Mouse (Mus musculus) heart, adult 10 weeks (tissue): ENCODE results near the gene Ppie. TPM values are rescaled to one million over a fixed set of nuclear protein-coding genes. Genes with fewer than 3 reads are reported as not detected.

Experiments
- polyA plus RNA-seq: library from polyadenylated mRNA; stranded (reverse); fragments of 350-450 nt; fragmentation: Illumina TruSeq; extraction: RNeasy Lipid Tissue Mini Kit (QIAGEN cat#74804); gene quantifications from one replicate; pipeline ENCODE4 v1.2.3, GENCODE M21; 2014; ENCODE audit warnings: low read depth, low replicate concordance

Ppie gene
- polyA plus RNA-seq = 27.3 TPM

DNA sequence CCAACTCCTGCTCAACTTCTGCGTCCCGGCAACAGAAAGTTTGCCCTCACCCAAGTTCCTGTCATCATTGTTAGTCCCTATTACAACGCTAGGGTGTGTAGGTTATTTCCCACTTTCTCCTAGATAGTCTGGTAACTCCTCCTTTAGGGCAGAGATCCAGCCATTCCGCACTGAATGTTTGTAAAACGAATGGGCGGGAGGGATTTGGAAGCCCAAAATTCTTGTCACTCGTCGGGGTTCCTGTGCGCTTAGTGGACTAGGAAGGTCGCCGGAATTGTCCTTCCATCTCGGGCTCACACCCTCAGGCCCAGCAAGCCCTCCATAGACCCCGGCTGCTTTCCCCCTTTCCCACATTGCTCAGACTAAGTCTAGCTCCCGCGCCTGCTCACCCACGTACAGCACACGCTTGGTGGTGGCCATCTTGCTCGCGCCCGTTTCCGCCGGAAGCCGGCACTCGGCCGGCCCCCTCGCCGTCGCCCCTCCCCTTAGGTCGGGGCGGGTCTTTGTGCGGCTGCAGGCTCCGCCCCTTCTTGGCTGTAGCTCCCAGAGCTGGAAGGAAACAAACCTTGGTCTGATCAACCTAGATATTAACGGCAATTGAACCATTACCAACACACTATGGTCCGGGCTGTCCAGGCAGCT lies at the start of gene Ppie:
TSS of gene Ppie (minus strand) at position 439 of the 642 bp plus-strand sequence.

DNA sequence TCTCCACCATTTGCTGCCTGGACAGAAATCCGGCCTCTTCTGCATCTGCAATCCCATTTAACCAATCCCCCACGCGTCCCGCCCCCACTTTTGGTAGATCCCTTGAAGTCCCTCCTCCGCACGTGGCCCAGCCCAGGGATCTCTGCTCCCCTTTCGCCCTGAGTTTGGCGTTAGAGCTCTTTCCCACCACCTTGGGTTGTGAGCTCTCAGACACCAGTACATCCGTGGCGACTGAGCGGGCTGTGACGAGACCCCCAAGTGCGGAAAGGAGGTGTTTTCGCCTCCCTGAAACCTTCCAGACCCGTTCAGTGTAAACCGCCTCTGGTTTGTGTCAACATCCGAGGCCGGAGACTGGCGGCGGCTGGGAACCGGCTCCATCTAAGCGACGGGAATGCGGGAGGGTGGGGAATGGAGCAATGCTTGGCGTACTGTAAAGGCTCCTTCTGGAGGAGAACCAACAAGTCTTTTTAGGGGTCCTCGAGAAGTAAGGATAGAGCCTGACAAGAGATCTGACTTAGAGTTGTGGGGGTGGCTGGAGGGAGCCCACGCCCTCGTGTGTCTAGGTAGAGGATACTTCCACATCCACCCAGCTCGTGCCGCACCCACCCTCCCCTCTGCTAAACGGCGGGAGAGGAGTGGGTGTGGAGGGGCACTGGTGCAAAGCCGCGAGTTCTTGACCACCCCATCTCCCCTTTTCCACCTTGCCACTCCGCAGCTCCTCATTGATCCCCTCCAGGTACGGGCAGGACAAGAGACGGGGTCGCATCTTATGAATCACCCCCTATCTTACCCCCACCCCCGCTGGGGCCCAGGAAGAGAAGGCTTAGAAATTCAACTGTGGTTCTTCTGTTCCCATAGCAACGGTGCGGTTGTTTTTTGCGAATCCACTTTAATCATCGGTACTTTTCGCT lies 42.8 kb upstream of the Ppie start, which contains the start of gene Hpcal4:
TSS of gene Hpcal4 (plus strand) at position 900 of the 911 bp plus-strand sequence.

DNA sequence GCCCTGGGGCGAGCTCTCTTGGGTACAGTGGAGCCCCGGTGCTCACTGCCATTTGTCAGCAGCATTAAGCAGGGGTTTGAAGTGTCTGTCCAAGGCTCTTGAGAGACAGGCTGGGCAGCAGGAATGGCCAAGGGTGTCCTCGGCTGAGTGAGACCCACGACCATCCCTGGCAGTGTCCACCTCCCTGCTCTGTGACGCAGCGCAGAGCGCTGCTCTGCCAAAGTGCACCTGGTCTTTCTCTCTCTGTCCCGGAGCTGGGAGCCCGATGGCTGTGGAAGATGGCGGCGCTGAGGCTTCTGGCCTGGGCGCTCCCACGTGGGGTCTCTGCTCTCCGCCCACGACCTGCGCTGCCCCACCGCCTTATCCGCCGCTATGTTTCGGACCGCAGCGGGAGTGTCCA lies 23.7 kb downstream of the Ppie start, which contains the start of gene Oxct2b:
TSS of gene Oxct2b (plus strand) at position 256 of the 400 bp plus-strand sequence.

DNA sequence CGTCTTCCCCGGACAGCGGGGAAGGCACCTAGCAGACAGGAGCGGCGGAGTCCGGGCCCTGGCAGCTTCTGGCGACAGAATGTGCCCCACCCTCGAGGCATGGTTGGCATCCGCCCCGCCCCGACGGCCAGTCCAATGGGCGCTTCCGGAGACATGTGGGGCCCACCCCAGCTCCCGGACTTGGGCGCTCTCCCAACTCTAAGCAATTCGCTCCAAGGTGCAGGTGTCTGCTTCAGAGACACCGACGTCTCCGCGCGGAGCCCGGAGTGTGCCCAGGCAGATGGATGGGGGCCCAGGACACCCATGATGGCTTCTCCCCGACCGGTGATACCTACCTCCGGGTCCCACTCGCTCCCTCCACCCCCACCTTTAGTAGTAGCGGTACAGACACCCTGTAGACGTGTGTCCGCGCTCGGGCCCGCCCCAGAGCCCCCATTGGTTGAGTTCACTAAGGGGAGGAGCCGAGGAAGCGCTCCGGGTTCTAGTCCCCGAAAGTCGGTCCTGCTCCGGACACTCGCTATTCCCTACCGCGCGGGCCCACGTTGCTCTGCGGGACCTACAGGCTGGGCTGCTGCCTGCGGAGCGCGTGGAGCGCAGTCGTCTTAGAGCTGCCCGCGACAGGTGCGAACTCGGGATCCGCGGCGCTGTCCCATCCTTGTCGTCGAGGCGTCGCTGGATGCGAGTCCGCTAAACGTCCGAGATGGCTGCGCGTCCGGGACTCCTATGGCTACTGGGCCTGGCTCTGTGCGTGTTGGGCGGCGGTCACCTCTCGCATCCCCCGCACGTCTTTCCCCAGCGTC lies 34.9 kb downstream of the Ppie start, which contains the start of gene Bmp8b:
TSS of gene Bmp8b (plus strand) at position 515 of the 800 bp plus-strand sequence.

Other genes starting within 250 kb of the Ppie start
- not detected for gene Mfsd2a, start 178.8 kb downstream of the Ppie start, polyA plus RNA-seq
- gene Mycl, start 144.3 kb downstream of the Ppie start, polyA plus RNA-seq = not detected
- gene Trit1, start 123.4 kb downstream of the Ppie start, polyA plus RNA-seq = 7.1 TPM
- gene Bmp8b, start 34.8 kb downstream of the Ppie start, polyA plus RNA-seq = not detected
- not detected for gene Oxct2b, start 23.7 kb downstream of the Ppie start, polyA plus RNA-seq
- not detected for gene Hpcal4, start 43.3 kb upstream of the Ppie start, polyA plus RNA-seq
- gene Nt5c1a, start 61.6 kb upstream of the Ppie start, polyA plus RNA-seq = 21.0 TPM
- gene Heyl, start 93.6 kb upstream of the Ppie start, polyA plus RNA-seq = 19.7 TPM
- 266 TPM for gene Pabpc4, start 122.4 kb upstream of the Ppie start, polyA plus RNA-seq
- not detected for gene Oxct2a, start 183.7 kb upstream of the Ppie start, polyA plus RNA-seq
- gene Bmp8a, start 203.3 kb upstream of the Ppie start, polyA plus RNA-seq = not detected